Mouse (Mus musculus) embryonic fibroblast, embryonic 13.5 days (primary cell): ENCODE results near the gene Fus.

Source experiments
- CTCF ChIP-seq: IDR thresholded peaks from 2 replicates; pipeline ENCODE4 v1.5.1; 2011; ENCODE audit warnings: mild to moderate bottlenecking, control low read depth, low read length, moderate library complexity, borderline replicate concordance; ENCODE audit not compliant: insufficient read depth
- POLR2A ChIP-seq: IDR thresholded peaks from 2 replicates; pipeline ENCODE4 v1.6.1; 2011; ENCODE audit warnings: low read depth, mild to moderate bottlenecking, control low read depth, low read length, moderate library complexity

- TF ChIP-seq CTCF (no peak), POLR2A (peak; percentile 31; the same call in 1 of the 2 replicates)
These were observed 22.6 kb upstream of the Fus start for GRCm38 (mm10) chr7:127944614-127945013.
